Mouse (Mus musculus): ENCODE measurements around the gene Klk6. TPM values are rescaled to one million over a fixed set of nuclear protein-coding genes. Genes with fewer than 3 reads are reported as not detected.

The Klk6 gene
- polyA plus RNA-seq, 1 experiment from 2014 or later: not detected

GRCm38 (mm10) chr7:43857501-43857900, 33.2 kb downstream of the Klk6 start:
- Histone ChIP-seq H3K9ac (ENCODE audit: low read depth, low read length) (no peak overlapping the region), H3K4me1 (replicated peaks; ENCODE audit: control insufficient read depth, insufficient read depth, low read length) (no peaks in the 10 kb centered on the region), H3K27me3 (replicated peaks; ENCODE audit: control insufficient read depth, insufficient read depth, low read length) (no peaks in the 10 kb centered on the region), H3K4me3 (ENCODE audit: low read depth, low read length) (no peak overlapping the region), H3K36me3 (ENCODE audit: control insufficient read depth, insufficient read depth) (no peaks in the 10 kb centered on the region), H3K4me2 (replicated peaks; ENCODE audit: low read depth) (no peak overlapping the region), H3K27ac (ENCODE audit: low read depth, low read length) (no peak overlapping the region), H3K9me3 (ENCODE audit: control insufficient read depth) (no peaks in the 10 kb centered on the region)
- ATAC-seq: no peak
- TF ChIP-seq CTCF (IDR thresholded peaks at IDR 0.05; ENCODE audit: low read depth): no peak
- WGBS: 92% methylated on average over 12 of the region's 12 CpGs

GRCm38 (mm10) chr7:43860411-43860810, 36.1 kb downstream of the Klk6 start:
- Histone ChIP-seq H3K27ac (ENCODE audit: low read depth, low read length) (no peak overlapping the region), H3K4me1 (replicated peaks; ENCODE audit: control insufficient read depth, insufficient read depth, low read length) (no peaks in the 10 kb centered on the region), H3K9me3 (ENCODE audit: control insufficient read depth) (no peaks in the 10 kb centered on the region), H3K4me2 (replicated peaks; ENCODE audit: low read depth) (no peak overlapping the region), H3K36me3 (ENCODE audit: control insufficient read depth, insufficient read depth) (no peaks in the 10 kb centered on the region), H3K27me3 (replicated peaks; ENCODE audit: control insufficient read depth, insufficient read depth, low read length) (no peaks in the 10 kb centered on the region), H3K4me3 (ENCODE audit: low read depth, low read length) (no peak overlapping the region), H3K9ac (ENCODE audit: low read depth, low read length) (no peak overlapping the region)
- WGBS: 88% methylated on average over 8 of the region's 8 CpGs
- no peak for ATAC-seq
- TF ChIP-seq CTCF (IDR thresholded peaks at IDR 0.05; ENCODE audit: low read depth): no peak

DNA sequence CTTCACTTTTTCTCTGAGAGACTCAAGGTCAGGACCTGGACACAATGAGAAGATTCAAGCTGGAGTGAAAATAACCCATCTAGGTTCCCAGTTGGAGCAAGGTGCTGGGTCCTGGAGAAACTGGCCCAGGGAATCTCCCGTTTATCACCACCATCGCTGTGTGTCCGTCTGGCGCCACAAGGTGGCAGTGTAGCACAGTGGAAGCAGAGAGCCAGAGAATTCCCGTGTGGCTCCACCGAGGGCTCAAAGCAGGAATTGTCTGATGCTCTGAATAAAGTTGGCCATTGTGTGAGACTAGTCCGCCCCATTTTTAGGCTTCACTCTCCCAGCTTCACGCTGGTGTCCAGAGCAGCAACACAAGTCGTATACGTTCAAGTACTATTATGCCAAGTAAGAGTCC, 48.9 kb downstream of the Klk6 start:
- Histone ChIP-seq H3K9ac (ENCODE audit: low read depth, low read length) (no peak overlapping the region), H3K36me3 (ENCODE audit: control insufficient read depth, insufficient read depth) (no peaks in the 10 kb centered on the region), H3K27me3 (replicated peaks; ENCODE audit: control insufficient read depth, insufficient read depth, low read length) (no peaks in the 10 kb centered on the region), H3K9me3 (ENCODE audit: control insufficient read depth) (no peaks in the 10 kb centered on the region), H3K4me3 (ENCODE audit: low read depth, low read length) (no peak overlapping the region), H3K4me2 (replicated peaks; ENCODE audit: low read depth) (no peak overlapping the region), H3K4me1 (replicated peaks; ENCODE audit: control insufficient read depth, insufficient read depth, low read length) (no peaks in the 10 kb centered on the region), H3K27ac (ENCODE audit: low read depth, low read length) (no peak overlapping the region)
- WGBS: 11% methylated on average over 10 of the region's 10 CpGs
- peak; percentile 89 for TF ChIP-seq CTCF (IDR thresholded peaks at IDR 0.05; ENCODE audit: low read depth)
- no peak for ATAC-seq

- no peak overlapping the region for H3K27ac ChIP-seq (ENCODE audit: low read depth, low read length)
- H3K4me3 ChIP-seq (ENCODE audit: low read depth, low read length): no peak overlapping the region
- TF ChIP-seq CTCF (IDR thresholded peaks at IDR 0.05; ENCODE audit: low read depth): no peak
- no peaks in the 10 kb centered on the region for H3K36me3 ChIP-seq (ENCODE audit: control insufficient read depth, insufficient read depth)
- ATAC-seq: no peak
- H3K9ac ChIP-seq (ENCODE audit: low read depth, low read length): no peak overlapping the region
- H3K27me3 ChIP-seq (replicated peaks; ENCODE audit: control insufficient read depth, insufficient read depth, low read length): no peaks in the 10 kb centered on the region
- no peak overlapping the region for H3K4me2 ChIP-seq (replicated peaks; ENCODE audit: low read depth)
- no peaks in the 10 kb centered on the region for H3K4me1 ChIP-seq (replicated peaks; ENCODE audit: control insufficient read depth, insufficient read depth, low read length)
- WGBS: 76% methylated on average over 3 of the region's 3 CpGs
- no peaks in the 10 kb centered on the region for H3K9me3 ChIP-seq (ENCODE audit: control insufficient read depth)
Observed at GRCm38 (mm10) chr7:43873674-43874073, 49.4 kb downstream of the Klk6 start.

GRCm38 (mm10) chr7:43874868-43875375, 50.6 kb downstream of the Klk6 start:
- H3K9me3 ChIP-seq (ENCODE audit: control insufficient read depth): no peaks in the 10 kb centered on the region
- TF ChIP-seq CTCF (IDR thresholded peaks at IDR 0.05; ENCODE audit: low read depth): no peak
- no peaks in the 10 kb centered on the region for H3K4me1 ChIP-seq (replicated peaks; ENCODE audit: control insufficient read depth, insufficient read depth, low read length)
- no peak for ATAC-seq
- no peak overlapping the region for H3K27ac ChIP-seq (ENCODE audit: low read depth, low read length)
- H3K27me3 ChIP-seq (replicated peaks; ENCODE audit: control insufficient read depth, insufficient read depth, low read length): no peaks in the 10 kb centered on the region
- no peak overlapping the region for H3K9ac ChIP-seq (ENCODE audit: low read depth, low read length)
- no peak overlapping the region for H3K4me2 ChIP-seq (replicated peaks; ENCODE audit: low read depth)
- WGBS: 83% methylated on average over 6 of the region's 6 CpGs
- H3K4me3 ChIP-seq (ENCODE audit: low read depth, low read length): no peak overlapping the region
- no peaks in the 10 kb centered on the region for H3K36me3 ChIP-seq (ENCODE audit: control insufficient read depth, insufficient read depth)

DNA sequence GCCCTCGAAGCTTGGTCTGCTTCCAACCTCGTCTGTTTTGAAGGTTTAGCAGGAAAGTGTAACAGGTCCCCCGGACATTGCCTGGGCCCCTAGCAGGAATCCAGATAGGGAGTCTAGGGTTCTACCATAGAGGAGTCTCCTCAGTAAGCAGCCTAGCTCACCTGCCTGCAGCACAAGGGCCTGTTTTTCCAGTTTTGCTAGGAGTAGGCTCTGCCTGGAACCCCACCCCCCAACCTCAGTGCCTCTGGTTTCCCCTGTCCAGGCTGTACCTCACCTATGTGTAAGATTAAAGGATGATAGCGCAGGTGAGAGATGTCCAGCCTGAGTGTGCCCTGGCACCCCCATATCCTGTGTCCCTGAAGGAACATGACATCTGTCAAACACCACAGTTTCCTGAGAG, 52.1 kb downstream of the Klk6 start:
- no peak overlapping the region for H3K4me2 ChIP-seq (replicated peaks; ENCODE audit: low read depth)
- no peak overlapping the region for H3K9ac ChIP-seq (ENCODE audit: low read depth, low read length)
- no peak for TF ChIP-seq CTCF (IDR thresholded peaks at IDR 0.05; ENCODE audit: low read depth)
- no peak for ATAC-seq
- H3K9me3 ChIP-seq (ENCODE audit: control insufficient read depth): no peaks in the 10 kb centered on the region
- no peaks in the 10 kb centered on the region for H3K4me1 ChIP-seq (replicated peaks; ENCODE audit: control insufficient read depth, insufficient read depth, low read length)
- H3K4me3 ChIP-seq (ENCODE audit: low read depth, low read length): no peak overlapping the region
- no peaks in the 10 kb centered on the region for H3K27me3 ChIP-seq (replicated peaks; ENCODE audit: control insufficient read depth, insufficient read depth, low read length)
- 44% methylated on average over 4 of the region's 4 CpGs for WGBS
- no peaks in the 10 kb centered on the region for H3K36me3 ChIP-seq (ENCODE audit: control insufficient read depth, insufficient read depth)
- no peak overlapping the region for H3K27ac ChIP-seq (ENCODE audit: low read depth, low read length)

- no peak for ATAC-seq
Observed at GRCm38 (mm10) chr7:43878281-43878680, 54.0 kb downstream of the Klk6 start.

More at GRCm38 (mm10) chr7:43878281-43878680, 54.0 kb downstream of the Klk6 start:
- Histone ChIP-seq H3K9me3 (ENCODE audit: control insufficient read depth) (no peaks in the 10 kb centered on the region), H3K4me2 (replicated peaks; ENCODE audit: low read depth) (no peak overlapping the region), H3K27me3 (replicated peaks; ENCODE audit: control insufficient read depth, insufficient read depth, low read length) (no peaks in the 10 kb centered on the region), H3K27ac (ENCODE audit: low read depth, low read length) (no peak overlapping the region), H3K36me3 (ENCODE audit: control insufficient read depth, insufficient read depth) (no peaks in the 10 kb centered on the region), H3K4me1 (replicated peaks; ENCODE audit: control insufficient read depth, insufficient read depth, low read length) (no peaks in the 10 kb centered on the region), H3K4me3 (ENCODE audit: low read depth, low read length) (no peak overlapping the region), H3K9ac (ENCODE audit: low read depth, low read length) (no peak overlapping the region)
- no peak for TF ChIP-seq CTCF (IDR thresholded peaks at IDR 0.05; ENCODE audit: low read depth)
- 37% methylated on average over 1 of the region's 1 CpGs for WGBS
